Mouse (Mus musculus) midbrain, postnatal 0 days (tissue): Measurements from ENCODE around the gene Zfp59. TPM values are rescaled to one million over a fixed set of nuclear protein-coding genes. Genes with fewer than 3 reads are reported as not detected.
"Not testable (repeated sequence)": the region's sequence is repeated elsewhere in the genome, so short reads cannot be mapped to it uniquely, and the experiment has no call there.

Source experiments
- ATAC-seq: fragments of 200-750 bp; cut with Nextera tagmentation; 2 replicates; pipeline ENCODE4 v1.8.0; 2017; ENCODE audit warnings: moderate number of reproducible peaks, mild to moderate bottlenecking, moderate TSS enrichment, moderate library complexity; ENCODE audit not compliant: low FRiP score
- DNase-seq: peaks from one replicate; pipeline ENCODE4 v3.0.0-alpha.2; 2015; ENCODE audit warnings: low spot score
- H3K27ac ChIP-seq: fragments of 300-500 bp; sonication (generic); 2 replicates; pipeline ENCODE4 v1.5.1; 2014; ENCODE audit warnings: low read depth, mild to moderate bottlenecking, low read length, mixed read lengths
- H3K27me3 ChIP-seq: fragments of 300-500 bp; sonication (generic); 2 replicates; pipeline ENCODE4 v1.6.1; 2014; ENCODE audit warnings: low read length, control low read depth, mixed read lengths; ENCODE audit not compliant: insufficient read depth
- H3K36me3 ChIP-seq: fragments of 300-500 bp; sonication (generic); 2 replicates; pipeline ENCODE4 v1.6.1; 2014; ENCODE audit warnings: low read length, control low read depth, mixed read lengths; ENCODE audit not compliant: insufficient read depth
- H3K4me1 ChIP-seq: fragments of 300-500 bp; sonication (generic); 2 replicates; pipeline ENCODE4 v1.6.1; 2014; ENCODE audit warnings: mild to moderate bottlenecking, control low read depth, antibody characterized with exemption, low read length, mixed read lengths; ENCODE audit not compliant: insufficient read depth
- H3K4me2 ChIP-seq: fragments of 300-500 bp; sonication (generic); 2 replicates; pipeline ENCODE4 v1.6.1; 2014; ENCODE audit warnings: low read depth, mild to moderate bottlenecking, low read length, mixed read lengths; ENCODE audit not compliant: poor library complexity, severe bottlenecking
- H3K4me3 ChIP-seq: fragments of 300-500 bp; sonication (generic); 2 replicates; pipeline ENCODE4 v1.5.1; 2014; ENCODE audit warnings: low read depth, mild to moderate bottlenecking, low read length, moderate library complexity
- H3K9ac ChIP-seq: fragments of 300-500 bp; sonication (generic); replicated peaks from 2 replicates; pipeline ENCODE4 v1.6.1; 2014; ENCODE audit warnings: mild to moderate bottlenecking, low read length, moderate library complexity, mixed read lengths; ENCODE audit not compliant: poor library complexity, severe bottlenecking
- H3K9me3 ChIP-seq: fragments of 300-500 bp; sonication (generic); 2 replicates; pipeline ENCODE4 v1.6.1; 2016; ENCODE audit warnings: low read length, control low read depth
- CTCF ChIP-seq: IDR thresholded peaks from 2 replicates; pipeline ENCODE4 v1.5.1; 2016; ENCODE audit warnings: antibody characterized with exemption, mild to moderate bottlenecking
- WGBS: fragments of 180-500 bp; shearing (Covaris S2); extraction: QIAGEN DNeasy Blood & Tissue Kit; methylation state at CpG from one replicate; pipeline ENCODE4 v1.1.7; 2014; 5-methylcytosine and 5-hydroxymethylcytosine counted together
- polyA plus RNA-seq: library from polyadenylated mRNA; unstranded; fragments of >200 nt; fragmentation: Nextera tagmentation; extraction: Ambion mirVana; gene quantifications from 2 replicates; pipeline ENCODE4 v1.2.1, GENCODE M21; 2015
- total RNA-seq: library from RNA; depleted of rRNA; stranded (reverse); fragments of >200 nt; gene quantifications from 2 replicates; pipeline ENCODE4 v1.2.3, GENCODE M21; 2014; rRNA removed

Gene Zfp59
- total RNA-seq (6.8 and 10.1 TPM in 2 replicates), polyA plus RNA-seq (4.7 and 5.8 TPM in 2 replicates)

DNA sequence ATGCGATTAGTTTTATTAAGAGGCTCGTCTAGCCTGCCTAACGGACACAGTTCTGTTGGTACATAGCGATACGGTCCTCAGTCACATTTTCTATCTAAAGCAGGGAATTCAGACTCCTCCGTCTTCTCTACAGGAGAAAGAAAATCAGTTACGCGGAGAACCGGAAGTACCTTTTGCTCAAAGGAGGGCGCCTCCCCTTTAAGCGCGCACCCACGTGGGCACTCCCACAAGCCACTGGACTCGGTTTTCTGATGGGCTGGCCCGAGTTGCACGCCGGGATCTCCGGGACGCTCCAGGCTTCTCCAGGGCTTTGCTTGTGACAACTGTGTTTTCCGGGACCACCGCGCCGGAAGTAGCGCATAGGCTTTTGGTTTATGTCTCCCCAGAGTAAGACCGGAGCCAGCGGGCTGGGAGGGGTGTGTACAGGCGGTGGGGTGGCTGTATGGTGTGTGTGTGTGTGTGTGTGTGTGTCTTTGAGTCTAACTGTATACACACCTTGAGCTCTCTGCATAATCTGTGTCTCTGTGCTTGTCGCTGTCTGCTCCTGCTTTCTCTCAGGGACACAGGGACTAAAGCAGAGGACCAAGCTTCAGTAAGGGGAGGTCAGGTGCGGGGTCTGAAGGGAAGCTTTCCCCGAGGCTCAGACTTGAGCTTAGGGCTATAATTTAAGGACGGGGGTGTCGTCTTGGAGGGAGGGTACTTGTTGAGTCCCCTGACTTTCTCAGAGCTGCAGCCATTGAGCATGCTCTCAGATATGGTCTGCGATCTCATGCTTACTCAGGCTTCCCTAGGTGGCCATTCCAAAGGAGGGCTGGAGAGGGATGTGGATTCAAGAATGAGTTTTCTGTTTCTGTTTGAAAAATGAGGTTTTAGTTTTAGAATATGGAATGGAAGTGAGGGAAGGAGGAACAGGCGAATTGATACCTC lies at the start of gene Zfp59:
Zfp59 (plus strand) TSS at position 285 of the 927 bp plus-strand sequence.
- Histone ChIP-seq H3K4me1 (no peaks in the 10 kb centered on the region), H3K9me3 (no peaks in the 10 kb centered on the region), H3K27ac (peak within 1 kb of the TSS; percentile 81), H3K9ac (peak within 1 kb of the TSS; percentile 59), H3K36me3 (no peaks in the 10 kb centered on the region), H3K27me3 (no peaks in the 10 kb centered on the region), H3K4me3 (peak within 1 kb of the TSS; percentile 42), H3K4me2 (peak within 1 kb of the TSS; percentile 60)
- ATAC-seq (peak; percentile 98), DNase-seq (peak; percentile 94)
- 0 out of 2 replicates have a peak, but pooled peaks have one; percentile 9 for TF ChIP-seq CTCF
- 4% methylated on average over 33 of the region's 34 CpGs for WGBS

DNA sequence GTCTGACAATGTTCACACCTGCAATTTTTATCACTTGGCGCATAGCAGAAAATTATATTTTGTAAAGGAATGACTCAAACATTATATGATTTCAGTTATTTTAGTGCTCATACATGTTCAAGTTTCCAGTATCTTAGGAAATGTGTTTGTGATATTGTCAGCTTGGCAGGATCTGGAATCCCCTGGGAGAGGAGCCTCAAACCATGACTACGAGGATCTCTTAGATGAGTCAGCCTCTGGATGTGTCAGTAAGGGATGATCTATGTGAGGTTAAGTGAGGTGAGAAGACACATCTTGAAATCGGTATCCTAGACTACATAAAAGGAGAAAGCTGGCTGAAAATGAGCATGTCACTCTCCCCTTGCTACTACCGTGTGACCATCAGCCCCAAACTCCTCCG lies 49.1 kb upstream of the Zfp59 start:
- H3K4me3 ChIP-seq = no peak overlapping the region
- H3K27ac ChIP-seq = no peak overlapping the region
- ATAC-seq (no peak), DNase-seq (no peak)
- no peaks in the 10 kb centered on the region for H3K4me1 ChIP-seq
- WGBS = 91% methylated on average over 5 of the region's 5 CpGs
- H3K27me3 ChIP-seq = no peaks in the 10 kb centered on the region
- no peak for TF ChIP-seq CTCF
- no peak overlapping the region for H3K4me2 ChIP-seq
- H3K9me3 ChIP-seq = no peaks in the 10 kb centered on the region; the same call in 1 of the 2 replicates
- H3K36me3 ChIP-seq = no peaks in the 10 kb centered on the region
- H3K9ac ChIP-seq = no peak overlapping the region

DNA sequence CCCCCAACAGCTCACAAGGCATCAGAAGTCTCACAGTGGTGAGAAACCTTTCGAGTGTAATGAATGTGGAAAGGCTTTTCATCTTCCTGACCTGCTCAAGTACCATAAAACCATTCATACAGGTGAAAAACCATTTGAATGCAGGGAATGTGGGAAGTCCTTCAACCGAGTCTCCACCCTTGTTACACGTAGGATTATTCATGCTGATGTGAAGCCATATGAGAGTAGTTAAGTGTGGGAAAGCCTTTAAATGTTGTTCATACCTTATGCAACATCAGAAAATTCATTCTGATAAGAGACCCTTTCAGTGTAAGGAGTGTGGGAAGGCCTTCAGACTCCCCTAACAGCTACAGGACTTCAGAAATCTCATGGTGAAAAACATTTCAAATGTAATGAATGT lies 44.5 kb upstream of the Zfp59 start:
- H3K4me2 ChIP-seq, H3K27me3 ChIP-seq, H3K9me3 ChIP-seq, H3K4me3 ChIP-seq, H3K36me3 ChIP-seq, H3K4me1 ChIP-seq, DNase-seq, ATAC-seq, H3K9ac ChIP-seq, H3K27ac ChIP-seq: not testable (repeated sequence)
- WGBS = 73% methylated on average over 3 of the region's 3 CpGs

DNA sequence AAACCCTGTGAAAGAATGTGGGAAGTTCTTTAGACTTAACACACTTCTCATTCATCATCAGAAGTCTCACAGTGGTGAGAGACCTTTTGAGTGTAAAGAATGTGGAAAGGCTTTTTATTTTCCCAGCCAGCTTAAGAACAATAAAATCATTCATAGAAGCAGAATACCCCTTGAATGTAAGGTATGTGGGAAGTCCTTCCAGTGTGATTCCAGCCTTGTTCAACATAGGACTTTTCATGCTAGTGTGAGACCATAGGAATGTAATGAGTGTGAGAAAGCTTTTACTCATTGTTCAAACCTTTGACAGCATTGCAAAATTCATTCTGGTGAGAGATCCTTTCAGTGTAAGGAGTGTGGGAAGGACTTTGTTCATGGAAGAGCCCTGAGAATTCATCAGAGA lies 43.8 kb upstream of the Zfp59 start:
- Histone ChIP-seq H3K4me3 (no peak overlapping the region), H3K27ac (no peak overlapping the region), H3K9me3 (no peaks in the 10 kb centered on the region), H3K9ac (no peak overlapping the region), H3K4me2 (no peak overlapping the region), H3K27me3 (no peaks in the 10 kb centered on the region), H3K4me1 (no peaks in the 10 kb centered on the region), H3K36me3 (no peaks in the 10 kb centered on the region)
- ATAC-seq = no peak
- TF ChIP-seq CTCF = no peak
- no peak for DNase-seq

DNA sequence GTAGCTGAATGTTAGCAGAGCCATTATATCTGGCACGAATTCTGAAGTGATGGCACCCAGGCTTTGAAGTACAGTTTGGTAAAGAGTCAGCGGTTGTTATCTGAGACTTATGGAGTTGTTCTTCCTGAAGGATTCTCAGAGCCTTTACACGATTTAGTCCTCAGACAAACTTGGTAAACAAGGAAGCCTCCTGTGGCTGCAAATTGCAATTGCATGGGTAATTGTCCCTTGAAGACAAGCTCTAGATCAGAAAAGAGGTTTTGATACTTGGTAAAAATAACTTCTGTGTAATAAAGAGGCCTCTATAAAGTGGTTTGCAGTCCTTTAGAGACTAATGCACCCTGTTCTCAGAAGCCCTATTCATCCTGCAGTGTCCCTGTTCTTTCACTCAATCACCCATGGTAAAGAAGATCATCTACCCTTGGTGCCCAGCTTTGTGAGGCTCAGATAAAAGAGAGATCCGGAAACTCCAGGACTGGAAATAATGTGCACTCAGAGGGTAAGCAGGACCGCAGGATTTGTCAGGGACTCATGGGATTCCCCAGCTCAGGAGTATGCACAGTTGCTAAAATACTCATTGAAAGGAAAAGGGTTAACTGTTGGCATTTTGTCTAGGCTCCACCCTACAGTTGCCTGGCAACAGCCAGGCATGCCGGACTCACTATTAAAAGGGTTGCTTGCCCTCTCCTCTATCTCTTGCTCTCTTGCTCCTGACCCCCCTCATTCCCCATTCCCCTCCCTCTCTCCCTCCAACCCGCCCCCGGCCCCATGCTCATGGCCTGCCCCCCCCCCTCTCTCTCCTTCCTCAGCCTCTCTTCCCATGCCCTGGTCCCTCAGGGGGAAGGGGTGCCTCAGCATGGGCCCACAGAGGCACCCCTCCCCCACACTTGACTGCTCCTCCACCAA lies 40.2 kb upstream of the Zfp59 start:
- H3K4me1 ChIP-seq = no peaks in the 10 kb centered on the region
- H3K27ac ChIP-seq = no peak overlapping the region
- no peaks in the 10 kb centered on the region for H3K36me3 ChIP-seq
- WGBS = 28% methylated on average over 6 of the region's 8 CpGs
- peak; percentile 58 for TF ChIP-seq CTCF
- H3K27me3 ChIP-seq = no peaks in the 10 kb centered on the region
- no peak overlapping the region for H3K9ac ChIP-seq
- peak; percentile 19 for DNase-seq
- H3K9me3 ChIP-seq = no peaks in the 10 kb centered on the region
- peak overlapping the region; percentile 6; the same call in 1 of the 2 replicates for H3K4me2 ChIP-seq
- H3K4me3 ChIP-seq = no peak overlapping the region
- no peak for ATAC-seq
